Mouse (Mus musculus) kidney, adult 8-10 months (tissue): Measurements from ENCODE around the gene Sppl2b.
"Not testable (repeated sequence)": the region's sequence is repeated elsewhere in the genome, so short reads cannot be mapped to it uniquely, and the experiment has no call there.

ENCODE experiments used
- DNase-seq, 2 experiments: peaks; one replicate each; pipeline ENCODE4 v3.0.0; 2022

The Sppl2b gene

GRCm38 (mm10) chr10:80824827-80825226 lies 30.2 kb upstream of the Sppl2b start:
- no peak for DNase-seq

GRCm38 (mm10) chr10:80826151-80827062 lies 28.7 kb upstream of the Sppl2b start, which contains the start of gene Oaz1:
Oaz1 (plus strand) TSS chr10:80826656.
- peak; percentile 100 for DNase-seq

GRCm38 (mm10) chr10:80827063-80827869 lies 27.8 kb upstream of the Sppl2b start:
- DNase-seq = no peak

- no peak for DNase-seq
Measured at GRCm38 (mm10) chr10:80827870-80828420, 27.1 kb upstream of the Sppl2b start.

- not testable (repeated sequence) for DNase-seq
Measured at GRCm38 (mm10) chr10:80828587-80828986, 26.5 kb upstream of the Sppl2b start.

- DNase-seq = no peak
Measured at GRCm38 (mm10) chr10:80829359-80830278, 25.5 kb upstream of the Sppl2b start.

- peak; percentile 84 to 88 for DNase-seq
Measured at GRCm38 (mm10) chr10:80831136-80831535, 23.9 kb upstream of the Sppl2b start.

- no peak for DNase-seq
Measured at GRCm38 (mm10) chr10:80832818-80833217, 22.3 kb upstream of the Sppl2b start.

GRCm38 (mm10) chr10:80835617-80836016 lies 19.5 kb upstream of the Sppl2b start:
- DNase-seq = no peak

- DNase-seq = no peak
Measured at GRCm38 (mm10) chr10:80836949-80837379, 18.1 kb upstream of the Sppl2b start.

- DNase-seq = no peak
Measured at GRCm38 (mm10) chr10:80837827-80838226, 17.2 kb upstream of the Sppl2b start.

GRCm38 (mm10) chr10:80838346-80838912 lies 16.6 kb upstream of the Sppl2b start:
- DNase-seq = no peak

- no peak for DNase-seq
Measured at GRCm38 (mm10) chr10:80839848-80840247, 15.2 kb upstream of the Sppl2b start.

- no peak for DNase-seq
Measured at GRCm38 (mm10) chr10:80841685-80842084, 13.4 kb upstream of the Sppl2b start.

GRCm38 (mm10) chr10:80842334-80842733 lies 12.7 kb upstream of the Sppl2b start:
- no peak for DNase-seq

GRCm38 (mm10) chr10:80843087-80843930 lies 11.8 kb upstream of the Sppl2b start:
- DNase-seq = no peak

- no peak for DNase-seq
Measured at GRCm38 (mm10) chr10:80843931-80844547, 11.0 kb upstream of the Sppl2b start, which contains the start of gene Lingo3. Lingo3 (minus strand) TSS chr10:80844039.

GRCm38 (mm10) chr10:80845055-80845693 lies 9.9 kb upstream of the Sppl2b start:
- no peak for DNase-seq

- DNase-seq = no peak
Measured at GRCm38 (mm10) chr10:80845732-80846131, 9.3 kb upstream of the Sppl2b start.

- peak; percentile 49 to 58 for DNase-seq
Measured at GRCm38 (mm10) chr10:80848571-80848970, 6.5 kb upstream of the Sppl2b start.
